Mouse (Mus musculus) small intestine, adult 2 months (tissue): ENCODE measurements around the gene Arhgef3. TPM values are rescaled to one million over a fixed set of nuclear protein-coding genes. Genes with fewer than 3 reads are reported as not detected.

Source experiments
- H3K27ac ChIP-seq: fragments of 200-500 bp; 2 replicates; pipeline ENCODE4 v1.5.1; 2012; ENCODE audit warnings: low read depth, low read length, control low read depth, inconsistent platforms; ENCODE audit not compliant: insufficient read depth
- H3K27me3 ChIP-seq: fragments of 200-500 bp; 2 replicates; pipeline ENCODE4 v1.6.1; 2012; ENCODE audit warnings: mild to moderate bottlenecking, moderate library complexity, low read length, inconsistent platforms; ENCODE audit not compliant: control insufficient read depth, insufficient read depth
- H3K36me3 ChIP-seq: fragments of 200-500 bp; 2 replicates; pipeline ENCODE4 v1.6.1; 2012; ENCODE audit warnings: mild to moderate bottlenecking, low read length, control low read depth, inconsistent platforms; ENCODE audit not compliant: control insufficient read depth, insufficient read depth
- H3K4me1 ChIP-seq: fragments of 200-500 bp; 2 replicates; pipeline ENCODE4 v1.6.1; 2012; ENCODE audit warnings: low read length, inconsistent platforms, mixed read lengths; ENCODE audit not compliant: control insufficient read depth, insufficient read depth, insufficient read length
- H3K4me3 ChIP-seq: fragments of 200-500 bp; 2 replicates; pipeline ENCODE4 v1.5.1; 2012; ENCODE audit warnings: low read depth, mild to moderate bottlenecking, control low read depth, inconsistent platforms, low read length, moderate library complexity
- CTCF ChIP-seq: fragments of 200-500 bp; IDR thresholded peaks from 2 replicates; pipeline ENCODE4 v1.5.1; 2012; ENCODE audit warnings: low read depth, mild to moderate bottlenecking, control low read depth, inconsistent platforms, low read length, moderate library complexity, mixed read lengths; ENCODE audit not compliant: insufficient replicate concordance, insufficient read length; ENCODE audit errors: extremely low read depth
- POLR2A ChIP-seq: fragments of 200-500 bp; IDR thresholded peaks from 2 replicates; pipeline ENCODE4 v1.6.1; 2012; ENCODE audit warnings: low read depth, mild to moderate bottlenecking, control low read depth, inconsistent platforms, low read length, moderate library complexity
- WGBS: fragments of 180-500 bp; shearing (Covaris S2); methylation state at CpG from one replicate; pipeline ENCODE4 v1.1.7; 2018; 5-methylcytosine and 5-hydroxymethylcytosine counted together
- polyA plus RNA-seq: library from polyadenylated mRNA; depleted of rRNA; stranded (reverse); fragments of >200 nt; gene quantifications from 2 replicates; pipeline ENCODE4 v1.2.3, GENCODE M21; 2012

The Arhgef3 gene
- polyA plus RNA-seq, 1 experiment, result 7.0 TPM

DNA sequence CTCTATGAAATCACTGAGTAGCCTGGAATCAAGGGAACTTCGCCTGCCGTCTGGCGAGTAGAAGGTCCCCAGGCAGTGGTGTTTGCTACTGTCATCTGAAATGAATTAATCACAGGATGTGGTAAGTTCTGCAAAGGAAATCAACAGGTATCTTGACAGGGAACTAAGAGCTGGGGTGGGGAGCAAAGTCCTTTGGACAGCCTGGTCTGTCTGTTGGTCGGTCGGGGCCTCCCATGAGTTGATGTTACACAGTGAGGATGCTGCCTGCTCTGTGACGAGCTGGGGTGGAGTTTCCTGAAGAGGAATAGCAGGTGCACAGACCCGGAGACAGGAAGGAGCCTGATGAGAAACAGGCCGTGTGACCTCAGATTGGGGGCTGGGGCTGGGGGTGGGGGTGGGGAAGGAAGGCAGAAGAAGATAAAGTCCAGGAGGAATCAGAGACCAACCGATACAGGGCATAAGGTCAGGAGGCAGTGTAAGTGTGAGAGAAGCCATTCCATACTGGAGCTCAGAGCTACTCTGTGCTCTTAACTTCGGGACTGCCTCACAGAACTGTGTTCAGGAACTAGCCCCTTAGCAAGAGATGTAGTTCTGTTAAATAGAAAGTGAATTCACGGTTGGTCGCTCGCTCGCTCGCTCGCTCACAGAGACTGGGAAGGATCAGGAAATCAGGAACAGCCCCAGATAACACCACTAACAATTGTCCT lies 114.9 kb downstream of the Arhgef3 start:
- H3K4me3 ChIP-seq, result no peak overlapping the region
- H3K4me1 ChIP-seq, result peaks cover 19% of the 10 kb centered on the region
- no peaks in the 10 kb centered on the region for H3K27me3 ChIP-seq
- H3K27ac ChIP-seq, result peak overlapping the region; percentile 79
- 18% methylated on average over 16 of the region's 16 CpGs for WGBS
- TF ChIP-seq CTCF (no peak), POLR2A (no peak)
- no peaks in the 10 kb centered on the region for H3K36me3 ChIP-seq

DNA sequence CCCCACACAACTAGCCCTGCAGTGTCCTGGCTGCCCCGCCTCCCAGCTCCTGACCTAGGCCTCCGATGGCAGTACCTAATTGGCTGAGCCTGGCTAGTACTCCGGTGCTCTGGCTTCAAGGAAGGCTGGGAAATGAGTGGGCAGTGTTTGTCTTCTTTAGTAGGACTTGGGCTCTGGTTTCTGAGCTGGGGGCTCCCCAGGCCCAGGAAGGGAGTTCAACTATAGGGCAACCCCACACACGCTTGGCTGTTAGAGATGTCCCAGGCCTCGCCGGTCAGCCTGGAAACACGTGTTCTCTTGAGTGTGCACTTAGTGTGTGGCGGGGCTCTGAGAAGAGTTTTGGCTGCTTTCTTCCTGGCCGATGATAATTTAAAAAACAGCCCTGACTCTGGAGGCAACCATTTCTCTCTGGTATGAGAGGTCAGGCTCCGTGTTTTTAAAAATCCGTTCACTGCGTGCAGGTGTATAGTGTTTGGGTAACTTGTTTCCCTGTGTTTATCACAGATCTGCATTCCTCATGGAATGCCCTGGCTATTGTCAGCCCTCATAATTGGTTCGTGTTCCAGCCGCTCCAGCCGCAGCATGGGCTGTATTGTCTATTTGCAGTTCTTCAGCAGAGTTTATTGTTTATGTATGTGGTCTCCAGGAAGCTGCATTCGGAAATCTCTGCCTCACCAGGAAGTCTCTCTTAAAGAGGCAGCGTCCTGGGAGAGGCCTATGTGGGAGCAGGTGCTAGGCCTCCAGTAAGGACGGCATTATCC lies 115.7 kb downstream of the Arhgef3 start:
- Histone ChIP-seq H3K4me3 (peak overlapping the region; percentile 8), H3K27ac (peak overlapping the region; percentile 79), H3K27me3 (no peaks in the 10 kb centered on the region), H3K4me1 (peaks cover 19% of the 10 kb centered on the region), H3K36me3 (no peaks in the 10 kb centered on the region)
- TF ChIP-seq CTCF, result no peak
- TF ChIP-seq POLR2A, result peak; percentile 27; the same call in 1 of the 2 replicates
- WGBS, result 22% methylated on average over 18 of the region's 18 CpGs

GRCm38 (mm10) chr14:27231506-27231905 lies 116.8 kb downstream of the Arhgef3 start:
- TF ChIP-seq CTCF (no peak), POLR2A (no peak)
- Histone ChIP-seq H3K4me1 (peaks cover 19% of the 10 kb centered on the region), H3K36me3 (no peaks in the 10 kb centered on the region), H3K4me3 (no peak overlapping the region), H3K27ac (0 out of 2 replicates have a peak overlapping the region, but pooled peaks have one; percentile 20), H3K27me3 (no peaks in the 10 kb centered on the region)
- WGBS, result 83% methylated on average over 8 of the region's 8 CpGs

GRCm38 (mm10) chr14:27231974-27232780 lies 117.5 kb downstream of the Arhgef3 start:
- Histone ChIP-seq H3K27ac (no peak overlapping the region), H3K36me3 (no peaks in the 10 kb centered on the region), H3K27me3 (no peaks in the 10 kb centered on the region), H3K4me1 (peaks cover 19% of the 10 kb centered on the region), H3K4me3 (no peak overlapping the region)
- TF ChIP-seq CTCF, result no peak
- no peak for TF ChIP-seq POLR2A
- 84% methylated on average over 25 of the region's 25 CpGs for WGBS

DNA sequence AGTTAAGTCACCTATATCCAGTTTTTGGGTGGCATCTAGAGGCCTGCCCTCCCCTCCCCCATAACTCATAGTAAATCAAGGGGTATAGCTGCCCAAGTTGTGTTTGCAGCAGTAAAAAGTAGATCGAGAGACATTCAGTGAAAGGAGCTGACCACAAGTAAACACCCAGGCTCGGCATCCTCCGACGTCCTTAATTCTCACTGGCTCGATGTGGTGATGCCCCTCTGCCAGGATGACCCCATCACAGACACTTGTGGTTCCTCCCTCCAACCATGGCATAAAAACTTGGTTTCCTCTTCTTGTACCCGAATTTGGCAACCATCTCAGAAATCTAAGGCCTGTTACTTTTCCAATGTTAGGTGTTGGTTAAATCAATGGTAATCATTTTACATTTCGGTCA lies 118.4 kb downstream of the Arhgef3 start:
- Histone ChIP-seq H3K36me3 (no peaks in the 10 kb centered on the region), H3K4me3 (no peak overlapping the region), H3K4me1 (peaks cover 19% of the 10 kb centered on the region), H3K27ac (no peak overlapping the region), H3K27me3 (no peaks in the 10 kb centered on the region)
- no peak for TF ChIP-seq POLR2A
- 92% methylated on average over 7 of the region's 7 CpGs for WGBS

- no peaks in the 10 kb centered on the region for H3K27me3 ChIP-seq
- TF ChIP-seq POLR2A, result no peak
- no peak for TF ChIP-seq CTCF
- H3K4me1 ChIP-seq, result peaks cover 19% of the 10 kb centered on the region
- no peak overlapping the region for H3K4me3 ChIP-seq
- H3K27ac ChIP-seq, result no peak overlapping the region
- no peaks in the 10 kb centered on the region for H3K36me3 ChIP-seq
- WGBS, result 80% methylated on average over 2 of the region's 2 CpGs
Measured at GRCm38 (mm10) chr14:27233656-27234055, 119.0 kb downstream of the Arhgef3 start.
